12 mouse cellular contexts compared by ENCODE assay signal in the genomic region with DNA sequence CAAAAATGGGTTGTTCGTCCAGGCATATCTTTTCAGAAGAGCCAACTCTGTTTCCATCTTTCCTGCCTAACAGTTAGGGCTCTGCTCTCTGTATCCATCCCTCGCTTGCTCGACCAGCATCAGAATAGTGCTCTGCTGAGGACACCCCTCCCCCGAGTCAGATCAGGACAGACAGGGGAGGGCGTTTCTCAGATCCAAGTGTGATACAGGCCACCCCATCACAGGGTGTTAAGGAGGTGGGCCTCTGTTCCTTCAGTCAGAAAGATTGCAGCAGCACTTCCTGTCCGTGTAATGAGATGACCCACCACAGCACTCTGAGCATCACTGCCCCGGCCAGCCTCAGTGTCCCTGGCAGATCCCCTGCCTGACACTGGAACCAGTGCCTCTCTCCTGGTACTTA. TPM values are rescaled to one million over a fixed set of nuclear protein-coding genes. Genes with fewer than 3 reads are reported as not detected.
A peak's percentile ranks its signal among the peaks of the same experiment; 100 is the strongest.
DNase-seq lines count a peak whose midpoint lies in the region; ATAC-seq lines count a peak whose summit lies in the region.
"Had no signal": no experiment of that assay in that cellular context is flagged by ENCODE, and none has a peak within 500 bp of the region (broad histone marks: within the 10 kb centered on the region; RNA-seq: fewer than 3 reads in every experiment).

No protein-coding gene starts in this region.

- H3K4me1 ChIP-seq in heart, embryonic 15.5 days (replicated peaks): peaks cover 51% of the 10 kb centered on the region
- peaks cover 15% of the 10 kb centered on the region for H3K4me1 ChIP-seq in lung, embryonic 16.5 days (replicated peaks; ENCODE audit: control insufficient read depth, insufficient read depth, low read length)
- H3K4me1 ChIP-seq in hindbrain, embryonic 13.5 days (replicated peaks): peaks cover 11% of the 10 kb centered on the region
- peaks cover 16% of the 10 kb centered on the region for H3K4me1 ChIP-seq in stomach, embryonic 14.5 days (ENCODE audit: control insufficient read depth, insufficient read depth, low read length)

- no peak for DNase-seq in heart, postnatal 4 days
- no peak for DNase-seq in lung, postnatal 10 days
- no peak for DNase-seq in spleen, postnatal 14 days (ENCODE audit: low spot score in 2 of 2)
- no peak for DNase-seq in layer of hippocampus, adult 18-20 months (ENCODE audit: low spot score in 2 of 2)
- DNase-seq: adrenal gland, postnatal 25 days; cerebellum, postnatal 36 days had no signal

- peak overlapping the region; percentile 92 for H3K27ac ChIP-seq in heart, embryonic 15.5 days
- H3K27ac ChIP-seq in lung, embryonic 16.5 days (ENCODE audit: low read length): peak overlapping the region; percentile 90
- peak overlapping the region; percentile 26; the same call in 1 of the 2 replicates for H3K27ac ChIP-seq in hindbrain, embryonic 13.5 days
- H3K27ac ChIP-seq in stomach, embryonic 14.5 days (ENCODE audit: low read length): peak overlapping the region; percentile 74

- H3K4me2 ChIP-seq in heart, embryonic 15.5 days: peak overlapping the region; percentile 37
- H3K4me2 ChIP-seq in lung, embryonic 16.5 days (ENCODE audit: low read depth, low read length): peak overlapping the region; percentile 10; the same call in 1 of the 2 replicates
- no peak overlapping the region for H3K4me2 ChIP-seq in hindbrain, embryonic 13.5 days
- no peak overlapping the region for H3K4me2 ChIP-seq in stomach, embryonic 14.5 days (replicated peaks; ENCODE audit: low read depth, low read length)
- H3K4me2 ChIP-seq: midbrain, embryonic 13.5 days had no signal

- no peak for ATAC-seq in heart, embryonic 15.5 days (replicated peaks; ENCODE audit: insufficient number of reproducible peaks, insufficient read depth, low FRiP score, low read depth)
- peak; percentile 31 for ATAC-seq in lung, embryonic 16.5 days (ENCODE audit: low read depth)
- ATAC-seq in hindbrain, embryonic 13.5 days (ENCODE audit: low FRiP score): no peak
- ATAC-seq in stomach, embryonic 14.5 days (ENCODE audit: insufficient number of reproducible peaks, insufficient read depth, low FRiP score, low read depth): peak; percentile 12; the same call in 1 of the 2 replicates

- H3K9ac ChIP-seq in heart, embryonic 15.5 days: peak overlapping the region; percentile 4; the same call in 1 of the 2 replicates
- peak overlapping the region; percentile 9; the same call in 1 of the 2 replicates for H3K9ac ChIP-seq in lung, embryonic 16.5 days (ENCODE audit: low read length)
- 0 out of 2 replicates have a peak overlapping the region, but pooled peaks have one; percentile 29 for H3K9ac ChIP-seq in hindbrain, embryonic 13.5 days
- no peak overlapping the region for H3K9ac ChIP-seq in stomach, embryonic 14.5 days (replicated peaks; ENCODE audit: low read depth, low read length)
- H3K9ac ChIP-seq: midbrain, embryonic 13.5 days had no signal

- 23% methylated on average over 7 of the region's 7 CpGs for WGBS in heart, embryonic 15.5 days
- 16% methylated on average over 7 of the region's 7 CpGs for WGBS in lung, embryonic 16.5 days
- 48% methylated on average over 7 of the region's 7 CpGs for WGBS in hindbrain, embryonic 13.5 days
- 25% methylated on average over 7 of the region's 7 CpGs for WGBS in stomach, embryonic 14.5 days

- H3K4me3 ChIP-seq in heart, embryonic 15.5 days: no peak overlapping the region
- no peak overlapping the region for H3K4me3 ChIP-seq in lung, embryonic 16.5 days (ENCODE audit: low read length)
- no peak overlapping the region for H3K4me3 ChIP-seq in hindbrain, embryonic 13.5 days
- no peak overlapping the region for H3K4me3 ChIP-seq in stomach, embryonic 14.5 days (ENCODE audit: low read depth, low read length)
- H3K4me3 ChIP-seq: midbrain, embryonic 13.5 days had no signal

- H3K36me3 ChIP-seq in heart, embryonic 15.5 days: peaks cover 8% of the 10 kb centered on the region; the same call in 1 of the 2 replicates
- peaks cover 5% of the 10 kb centered on the region; the same call in 1 of the 2 replicates for H3K36me3 ChIP-seq in lung, embryonic 16.5 days (ENCODE audit: control insufficient read depth, insufficient read depth, low read length)
- H3K36me3 ChIP-seq in hindbrain, embryonic 13.5 days: peaks cover 78% of the 10 kb centered on the region
- H3K36me3 ChIP-seq in stomach, embryonic 14.5 days (ENCODE audit: control insufficient read depth, insufficient read depth, low read length): peaks cover 7% of the 10 kb centered on the region

- H3K27me3 ChIP-seq in heart, embryonic 15.5 days: no peaks in the 10 kb centered on the region
- H3K27me3 ChIP-seq in lung, embryonic 16.5 days (ENCODE audit: control insufficient read depth, insufficient read depth, low read depth, low read length): no peaks in the 10 kb centered on the region
- H3K27me3 ChIP-seq in hindbrain, embryonic 13.5 days: no peaks in the 10 kb centered on the region
- H3K27me3 ChIP-seq in stomach, embryonic 14.5 days (ENCODE audit: control insufficient read depth, insufficient read depth, low read length): no peaks in the 10 kb centered on the region
- H3K27me3 ChIP-seq: midbrain, embryonic 13.5 days had no signal

- no peaks in the 10 kb centered on the region for H3K9me3 ChIP-seq in heart, embryonic 15.5 days (replicated peaks)
- no peaks in the 10 kb centered on the region for H3K9me3 ChIP-seq in lung, embryonic 16.5 days (ENCODE audit: control insufficient read depth, low read length)
- H3K9me3 ChIP-seq in hindbrain, embryonic 13.5 days: no peaks in the 10 kb centered on the region
- no peaks in the 10 kb centered on the region for H3K9me3 ChIP-seq in stomach, embryonic 14.5 days (ENCODE audit: control insufficient read depth, low read depth, low read length)
- H3K9me3 ChIP-seq: midbrain, embryonic 13.5 days had no signal

RNA-seq across cellular contexts. Expression of gene Gm13420, which starts 35.3 kb away (rescaled TPM):
- polyA plus RNA-seq in heart, embryonic 15.5 days (2015; fragmentation: Nextera tagmentation; extraction: Ambion mirVana): not detected in 2 replicates
- not detected for total RNA-seq in heart, postnatal 4 days (2021)
- 0.45 and 1.9 TPM in 2 replicates for polyA plus RNA-seq in lung, embryonic 16.5 days (2015; fragmentation: Nextera tagmentation; extraction: Ambion mirVana)
- not detected in 2 replicates for polyA plus RNA-seq in hindbrain, embryonic 13.5 days (2015; fragmentation: Nextera tagmentation; extraction: Ambion mirVana)
- polyA plus RNA-seq in stomach, embryonic 14.5 days (2014; fragmentation: Nextera tagmentation; extraction: Ambion mirVana): 1.6 TPM in 2 replicates
- total RNA-seq in layer of hippocampus, adult 18-20 months (2021): under 1 TPM; 0.30 to 0.61 TPM
- total RNA-seq: adrenal gland, postnatal 25 days had no signal

RNA-seq across cellular contexts. Expression of gene Gm13547, which starts 43.0 kb away (rescaled TPM):
- polyA plus RNA-seq in heart, embryonic 15.5 days (2015; fragmentation: Nextera tagmentation; extraction: Ambion mirVana): not detected in 2 replicates
- total RNA-seq in heart, postnatal 4 days (2021): not detected
- not detected in 2 replicates for polyA plus RNA-seq in lung, embryonic 16.5 days (2015; fragmentation: Nextera tagmentation; extraction: Ambion mirVana)
- not detected in 2 replicates for polyA plus RNA-seq in hindbrain, embryonic 13.5 days (2015; fragmentation: Nextera tagmentation; extraction: Ambion mirVana)
- not detected in 2 replicates for polyA plus RNA-seq in stomach, embryonic 14.5 days (2014; fragmentation: Nextera tagmentation; extraction: Ambion mirVana)
- total RNA-seq in layer of hippocampus, adult 18-20 months (2021): not detected
- total RNA-seq: adrenal gland, postnatal 25 days; left cerebral cortex, postnatal 4 days had no signal

Comparison
In these comparisons a context has a peak if more than half of its experiments do, and no peak if none do; other contexts are left out.
1. ATAC-seq: peak in lung, embryonic 16.5 days (single experiment) and stomach, embryonic 14.5 days (single experiment); none in heart, embryonic 15.5 days (single experiment) and hindbrain, embryonic 13.5 days (single experiment).
2. H3K27ac ChIP-seq: peak in every context shown above with its lines; median percentile 92 in heart, embryonic 15.5 days; 90 in lung, embryonic 16.5 days; 74 in stomach, embryonic 14.5 days; 26 in hindbrain, embryonic 13.5 days.
3. H3K4me2 ChIP-seq: peak in heart, embryonic 15.5 days (single experiment) and lung, embryonic 16.5 days (single experiment); none in hindbrain, embryonic 13.5 days (single experiment) and stomach, embryonic 14.5 days (single experiment).